Mouse (Mus musculus): ENCODE results near the gene Htr6.

The Htr6 gene

DNA sequence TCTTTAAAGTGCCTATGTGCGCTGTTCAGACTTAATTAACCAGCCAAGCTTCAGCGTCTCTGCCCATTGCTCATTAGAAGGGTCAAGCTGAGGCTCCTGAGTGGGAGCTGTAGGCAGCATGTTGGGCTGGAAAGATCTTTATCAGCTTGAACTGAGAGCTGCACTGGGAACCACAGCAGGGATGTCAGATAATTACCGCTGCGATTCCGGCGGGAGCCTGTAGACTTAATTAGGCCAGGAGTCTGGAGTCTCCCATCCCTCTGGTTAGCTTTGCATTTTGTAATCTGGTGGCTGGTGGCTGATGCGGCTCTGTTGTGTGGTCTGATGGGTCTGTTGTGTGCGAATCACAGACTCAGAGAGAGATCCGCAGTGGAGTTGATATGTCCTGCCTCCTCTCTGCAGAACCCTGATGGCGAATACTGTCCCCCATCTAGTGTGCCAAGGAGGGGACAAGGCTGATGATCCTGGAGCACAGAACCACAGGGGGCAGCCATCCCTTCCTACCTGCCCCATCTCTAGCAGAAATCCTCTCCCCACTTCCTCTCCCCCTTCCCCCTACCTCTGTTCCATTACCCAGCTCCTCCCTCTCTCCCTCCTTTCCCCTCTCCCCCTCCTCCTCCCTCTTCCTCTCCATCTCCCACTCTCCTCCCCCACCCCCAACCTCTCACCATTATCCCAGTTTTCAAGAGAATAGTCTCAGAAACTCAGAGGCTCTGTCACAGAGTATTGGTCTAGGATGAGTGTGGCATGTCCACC is 35.1 kb downstream of the Htr6 start:
- no peak for DNase-seq

DNA sequence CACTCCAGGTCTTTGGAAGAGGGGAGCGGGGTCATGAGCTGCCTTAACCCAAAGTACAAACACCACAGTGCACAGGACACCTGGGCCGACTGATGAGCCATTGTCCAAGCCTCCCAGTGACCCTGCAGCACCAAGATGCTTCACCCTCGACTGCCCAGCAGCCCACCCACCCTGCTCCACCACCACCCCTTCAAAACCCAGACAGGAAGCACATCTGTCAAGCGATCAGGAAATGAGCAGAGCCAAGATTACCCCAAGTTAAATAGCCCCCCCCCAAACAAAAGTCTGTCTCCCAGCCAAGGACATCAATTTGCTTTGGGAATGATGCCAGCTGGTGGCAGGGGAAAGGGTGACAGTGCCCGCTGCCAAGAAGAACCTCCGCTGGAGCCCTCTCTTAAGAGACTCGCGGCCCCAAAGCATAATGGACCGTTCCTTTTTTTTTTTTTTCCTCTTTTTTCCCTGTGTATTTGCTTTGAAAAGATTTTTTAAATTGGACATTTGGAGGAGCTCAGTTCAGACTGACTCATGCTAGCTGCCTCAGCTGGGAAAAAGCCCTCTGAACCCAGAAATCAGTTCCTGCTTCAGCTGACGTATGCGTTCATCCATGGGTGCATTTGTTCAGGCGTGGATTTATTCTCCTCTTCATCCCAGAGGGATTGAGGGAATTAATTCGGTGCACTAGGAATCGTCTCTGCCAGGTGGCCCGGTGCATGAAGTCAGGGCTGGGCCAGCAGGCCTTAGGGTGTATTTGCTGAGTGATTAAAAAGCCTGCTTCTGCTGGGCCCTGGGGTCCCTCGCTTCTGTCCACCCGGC is 37.4 kb downstream of the Htr6 start:
- DNase-seq: no peak

DNA sequence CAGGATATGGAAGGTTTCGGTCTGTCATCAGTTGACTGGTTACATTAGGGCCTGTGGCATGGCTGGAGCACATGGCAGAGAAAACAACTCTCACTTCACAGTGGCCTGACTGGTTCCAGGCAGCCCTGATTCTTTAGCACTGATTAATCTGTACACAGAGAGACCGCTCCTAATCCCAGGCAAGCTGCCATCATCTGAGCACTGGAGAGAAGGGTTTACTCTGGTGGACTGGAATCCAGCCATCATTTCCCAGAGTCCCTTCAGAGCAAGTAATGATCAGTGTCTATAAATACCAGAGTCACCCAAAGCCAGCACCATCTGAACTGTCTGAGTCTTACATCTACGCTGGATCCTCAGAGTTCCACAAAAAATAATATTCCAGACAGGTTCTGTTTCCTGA is 39.6 kb downstream of the Htr6 start:
- DNase-seq: no peak

GRCm38 (mm10) chr4:139034942-139035341 is 40.4 kb downstream of the Htr6 start:
- no peak for DNase-seq

- DNase-seq: no peak
Measured at GRCm38 (mm10) chr4:139034540-139034939, 40.8 kb downstream of the Htr6 start.

DNA sequence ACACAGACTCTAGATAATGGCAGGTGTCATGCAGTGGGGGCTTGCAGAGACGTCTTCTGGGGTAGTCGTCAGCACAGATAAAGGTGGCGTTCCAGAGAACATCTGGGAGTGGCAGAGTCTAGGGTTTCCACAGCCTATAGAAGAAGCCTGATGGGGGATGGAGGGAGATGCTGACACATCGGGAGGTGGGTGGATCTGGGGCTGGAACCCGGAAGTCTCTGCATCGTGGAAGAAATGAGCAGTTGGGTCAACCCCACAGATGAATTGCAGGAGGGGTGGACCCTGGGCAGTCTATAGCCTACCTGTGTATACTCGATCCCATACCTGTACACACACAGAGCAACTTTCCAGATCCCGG is 41.4 kb downstream of the Htr6 start:
- DNase-seq: no peak

GRCm38 (mm10) chr4:139033263-139034009 is 41.9 kb downstream of the Htr6 start:
- DNase-seq: no peak

DNA sequence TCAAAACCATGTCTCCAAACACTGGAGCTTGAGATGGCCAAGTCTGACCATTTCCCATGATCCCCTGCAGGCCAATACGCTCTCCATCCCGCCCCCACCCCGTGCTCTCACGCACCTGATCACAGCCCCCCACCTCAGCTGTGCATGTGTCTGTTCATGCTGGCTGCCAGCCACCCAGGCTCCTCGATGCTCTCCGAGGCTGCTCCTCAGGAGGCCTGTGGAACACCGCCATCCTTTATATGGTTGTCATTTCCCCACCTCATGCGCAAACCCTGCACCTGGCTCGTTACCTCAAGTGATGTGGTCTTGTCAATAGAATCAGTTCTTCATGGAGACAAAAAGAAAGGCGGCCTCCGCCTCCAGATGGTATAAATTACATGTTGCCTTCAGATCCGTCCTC is 42.8 kb downstream of the Htr6 start:
- no peak for DNase-seq

- DNase-seq: no peak
Measured at GRCm38 (mm10) chr4:139030675-139031074, 44.7 kb downstream of the Htr6 start.

DNA sequence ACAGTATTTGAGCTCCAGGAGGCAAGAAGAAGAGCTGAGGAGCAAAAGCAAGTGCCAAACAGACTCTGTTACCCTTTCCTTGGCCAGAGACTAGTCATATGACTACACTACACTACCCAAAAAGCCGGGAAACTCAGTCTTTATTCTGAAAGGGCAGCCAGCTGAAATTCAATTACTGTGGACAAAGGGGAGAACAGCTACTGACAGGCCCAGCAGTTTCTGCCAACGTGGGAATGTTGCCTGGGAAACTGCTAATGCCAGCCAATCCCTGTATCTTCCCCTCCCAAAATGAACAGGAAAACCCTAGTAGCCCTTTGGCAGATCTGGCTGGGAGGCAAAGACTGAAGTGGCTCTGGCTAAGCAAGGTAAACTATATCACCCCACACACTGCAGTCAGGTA is 51.0 kb downstream of the Htr6 start:
- no peak for DNase-seq

DNA sequence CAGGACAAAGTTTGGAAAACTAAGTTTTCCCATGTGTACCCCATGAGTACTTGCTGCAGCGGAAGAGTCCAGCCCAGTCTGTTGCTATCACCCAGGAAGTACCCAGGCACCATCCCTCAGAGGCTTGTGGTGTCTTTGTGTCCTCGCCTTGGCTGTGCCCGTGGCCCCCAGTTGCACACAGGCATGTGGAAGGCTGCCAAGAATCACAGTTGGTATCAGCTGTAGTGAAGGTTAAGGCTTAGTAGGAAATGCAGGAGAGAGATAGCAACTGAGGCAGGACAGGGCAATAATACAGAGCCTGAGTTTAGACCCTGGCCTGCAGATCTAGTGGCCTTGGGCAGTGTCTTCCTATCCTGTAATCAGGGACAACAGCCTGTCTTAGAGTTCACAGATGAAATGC is 55.0 kb downstream of the Htr6 start:
- DNase-seq: no peak

DNA sequence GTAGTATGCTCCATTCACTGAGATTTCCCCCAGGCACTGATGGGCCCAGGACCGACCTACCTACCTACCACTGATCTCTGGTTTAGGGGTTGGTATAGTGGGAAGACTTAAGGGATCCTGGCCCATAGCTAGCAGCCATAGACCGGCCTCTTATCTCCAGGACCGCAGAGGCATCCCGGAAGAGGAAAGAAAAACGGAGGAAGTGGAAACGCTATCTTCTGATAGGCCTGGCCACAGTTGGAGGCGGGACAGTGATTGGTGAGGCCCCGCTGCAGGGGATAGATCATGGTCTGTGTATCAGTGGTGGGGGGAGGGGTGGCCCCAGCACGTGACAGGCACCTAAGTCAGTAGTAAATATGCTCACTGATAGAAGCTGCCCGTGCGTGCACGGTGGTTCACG is 56.0 kb downstream of the Htr6 start:
- no peak for DNase-seq

DNA sequence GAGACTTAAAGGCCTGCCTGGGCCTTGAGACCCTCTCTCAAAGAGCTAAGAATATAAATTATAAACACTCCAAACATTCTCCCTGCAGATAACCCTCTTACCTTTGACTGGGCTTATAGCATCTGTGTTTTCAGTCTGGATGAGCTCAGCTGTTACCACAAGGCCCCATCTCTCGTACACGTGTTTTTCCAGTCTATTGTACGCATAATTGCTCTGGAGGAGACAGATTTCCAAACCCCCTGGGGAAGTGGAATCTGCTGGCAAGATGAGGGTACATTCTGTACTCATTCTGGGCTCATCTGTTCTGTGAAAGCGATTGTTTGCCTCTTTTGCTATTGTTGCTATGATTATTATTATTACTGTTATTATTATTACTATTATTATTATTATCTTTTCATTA is 56.4 kb downstream of the Htr6 start:
- no peak for DNase-seq

DNA sequence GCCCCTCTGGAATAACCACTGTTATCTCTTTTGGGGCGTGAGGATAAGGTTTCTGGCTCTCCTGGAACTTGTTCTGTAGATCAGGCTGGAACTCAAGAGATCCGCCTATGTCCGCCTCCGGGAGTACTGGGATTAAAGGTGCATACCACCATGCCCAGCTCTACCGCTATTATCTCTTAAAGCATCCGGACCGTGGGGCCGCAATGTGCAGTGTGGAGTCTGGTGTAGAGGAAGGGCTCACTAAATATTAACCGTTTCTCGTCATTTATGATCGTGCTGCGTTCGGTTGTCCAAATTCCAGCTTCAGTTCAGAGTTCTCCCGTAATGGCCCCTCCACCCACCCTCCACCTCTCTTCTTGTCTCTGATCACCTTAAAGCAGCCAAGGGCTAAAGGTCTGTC is 57.0 kb downstream of the Htr6 start:
- DNase-seq: no peak

DNA sequence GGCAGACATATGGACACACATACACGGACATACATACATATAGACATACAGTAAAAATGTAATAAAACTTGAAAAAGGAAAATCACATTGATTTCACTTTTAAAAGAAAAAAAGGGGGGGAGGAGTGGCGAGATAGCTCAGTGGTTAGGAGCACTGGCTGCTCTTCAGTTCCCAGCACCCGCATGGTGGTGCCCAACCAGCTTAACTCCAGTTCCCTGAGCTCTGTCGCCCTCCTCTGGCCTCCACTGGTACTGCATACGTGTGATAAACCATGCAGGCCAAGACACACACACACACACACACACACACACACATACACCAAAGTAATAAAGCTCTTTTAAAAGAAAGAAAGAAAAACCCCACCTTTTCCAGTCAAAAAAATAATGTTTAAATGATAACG is 60.6 kb downstream of the Htr6 start:
- DNase-seq: no peak

DNA sequence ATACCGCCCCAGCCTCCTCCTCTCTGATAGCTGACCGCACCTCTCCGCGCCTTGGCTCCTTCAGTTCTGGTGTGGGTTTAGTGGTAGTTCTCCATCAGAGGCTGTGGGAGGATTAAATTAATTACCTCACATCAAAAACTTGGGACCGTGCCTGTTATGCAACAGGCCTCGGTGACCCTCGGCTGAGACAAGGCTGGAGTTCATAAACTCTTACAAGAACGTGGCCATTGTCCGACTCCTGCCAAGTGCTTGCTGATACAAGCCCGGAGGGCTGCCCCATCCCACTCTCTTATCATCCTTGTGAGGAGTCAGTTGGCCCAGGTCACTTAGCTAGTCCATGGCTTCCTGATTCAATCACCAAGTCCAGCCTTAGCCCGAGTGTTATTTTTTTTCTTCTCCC is 62.1 kb downstream of the Htr6 start:
- DNase-seq: no peak

DNA sequence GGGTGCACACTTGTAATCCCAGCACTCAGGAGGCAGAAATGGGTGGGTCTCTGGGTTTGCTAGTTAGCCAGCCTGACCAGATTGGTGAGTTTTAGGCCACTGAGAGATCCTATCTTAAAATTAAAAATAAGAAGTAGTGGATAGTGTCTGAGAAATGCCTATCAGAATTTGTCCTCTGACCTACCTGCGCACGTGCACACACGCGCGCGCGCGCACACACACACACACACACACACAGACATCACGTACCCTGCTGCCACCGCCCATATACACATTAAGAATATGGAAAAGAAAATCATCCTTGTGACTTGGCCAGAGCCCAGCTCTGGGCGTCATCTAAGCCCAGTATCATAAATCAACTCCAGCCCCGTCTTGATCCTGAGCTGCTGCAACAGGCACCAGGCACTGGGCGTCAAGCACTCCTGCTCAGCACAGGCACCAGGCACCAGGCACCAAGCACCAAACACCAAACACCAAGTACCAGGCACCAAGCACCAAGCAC is 64.1 kb downstream of the Htr6 start:
- no peak for DNase-seq
